Mouse (Mus musculus): ENCODE results near the gene Plcb4. TPM values are rescaled to one million over a fixed set of nuclear protein-coding genes. Genes with fewer than 3 reads are reported as not detected.

Gene Plcb4
- total RNA-seq, 2 experiments from 2014 or later, result 25.7 to 34.5 TPM

- DNase-seq, result no peak
- intact Hi-C loops (cut with DNase I; ENCODE audit: low total_unique reads), result no loop called here
These were observed 345.0 kb downstream of the Plcb4 start for GRCm38 (mm10) chr2:136003836-136004235.

GRCm38 (mm10) chr2:136006280-136006679 is 347.5 kb downstream of the Plcb4 start:
- intact Hi-C loops (cut with DNase I; ENCODE audit: low total_unique reads), result no loop called here

GRCm38 (mm10) chr2:136012759-136013158 is 353.9 kb downstream of the Plcb4 start:
- intact Hi-C loops (cut with DNase I; ENCODE audit: low total_unique reads), result no loop called here
- no peak for DNase-seq

More at GRCm38 (mm10) chr2:136006280-136006679, 347.5 kb downstream of the Plcb4 start:
- DNase-seq, result no peak

- intact Hi-C loops (cut with DNase I; ENCODE audit: low total_unique reads), result no loop called here
- no peak for DNase-seq
These were observed 389.7 kb downstream of the Plcb4 start for GRCm38 (mm10) chr2:136048464-136048863.

GRCm38 (mm10) chr2:136050793-136051615 is 392.2 kb downstream of the Plcb4 start:
- DNase-seq, result peak; percentile 4
- intact Hi-C loops (cut with DNase I; ENCODE audit: low total_unique reads), result no loop called here

GRCm38 (mm10) chr2:136051688-136052289 is 393.0 kb downstream of the Plcb4 start, which contains the start of gene Lamp5:
Lamp5 (plus strand) TSS chr2:136052239.
- DNase-seq, result no peak
- intact Hi-C loops (cut with DNase I; ENCODE audit: low total_unique reads), result no loop called here

GRCm38 (mm10) chr2:136057861-136058331 is 399.1 kb downstream of the Plcb4 start:
- intact Hi-C loops (cut with DNase I; ENCODE audit: low total_unique reads), result no loop called here
- DNase-seq, result no peak

- no peak for DNase-seq
These were observed 399.6 kb downstream of the Plcb4 start for GRCm38 (mm10) chr2:136058398-136058797.

GRCm38 (mm10) chr2:136059029-136059669 is 400.3 kb downstream of the Plcb4 start:
- DNase-seq, result no peak
- intact Hi-C loops (cut with DNase I; ENCODE audit: low total_unique reads), result no loop called here

More at GRCm38 (mm10) chr2:136058398-136058797, 399.6 kb downstream of the Plcb4 start:
- intact Hi-C loops (cut with DNase I; ENCODE audit: low total_unique reads), result no loop called here

Measured in gastrocnemius, postnatal 14 days (tissue).